Mouse (Mus musculus) heart, embryonic 10.5 days (tissue): ENCODE results near the gene Armc7. TPM values are rescaled to one million over a fixed set of nuclear protein-coding genes. Genes with fewer than 3 reads are reported as not detected.
A peak's percentile ranks its signal among the peaks of the same experiment; 100 is the strongest.

Source experiments
- DNase-seq: peaks from one replicate; pipeline ENCODE4 v3.0.0-alpha.2; 2017; ENCODE audit warnings: low spot score
- H3K27ac ChIP-seq: fragments of 300-500 bp; sonication (generic); 2 replicates; pipeline ENCODE4 v1.5.1; 2016; ENCODE audit warnings: mild to moderate bottlenecking
- H3K27me3 ChIP-seq: fragments of 300-500 bp; sonication (generic); 2 replicates; pipeline ENCODE4 v1.6.1; 2016; ENCODE audit warnings: mild to moderate bottlenecking; ENCODE audit not compliant: poor library complexity, insufficient read depth, severe bottlenecking
- H3K36me3 ChIP-seq: fragments of 300-500 bp; sonication (generic); 2 replicates; pipeline ENCODE4 v1.6.1; 2016; ENCODE audit warnings: mild to moderate bottlenecking, moderate library complexity
- H3K4me1 ChIP-seq: fragments of 300-500 bp; sonication (generic); 2 replicates; pipeline ENCODE4 v1.6.1; 2016; ENCODE audit warnings: mild to moderate bottlenecking
- H3K4me3 ChIP-seq: fragments of 300-500 bp; sonication (generic); 2 replicates; pipeline ENCODE4 v1.5.1; 2016; ENCODE audit warnings: mild to moderate bottlenecking, moderate library complexity
- H3K9me3 ChIP-seq: fragments of 300-500 bp; sonication (generic); 2 replicates; pipeline ENCODE4 v1.6.1; 2016; ENCODE audit warnings: mild to moderate bottlenecking, moderate library complexity
- WGBS: fragments of 180-500 bp; shearing (Covaris S2); methylation state at CpG from one replicate; pipeline ENCODE4 v1.1.7; 2016; 5-methylcytosine and 5-hydroxymethylcytosine counted together
- polyA plus RNA-seq: library from polyadenylated mRNA; unstranded; fragments of >200 nt; fragmentation: Nextera tagmentation; extraction: Ambion mirVana; gene quantifications from 2 replicates; pipeline ENCODE4 v1.2.1, GENCODE M21; 2016

The Armc7 gene
- polyA plus RNA-seq, 1 experiment from 2014 or later = 7.6 TPM

- DNase-seq = no peak
- peaks cover 77% of the 10 kb centered on the region for H3K4me1 ChIP-seq
- peak overlapping the region; percentile 77 for H3K27ac ChIP-seq
- peak overlapping the region; percentile 45 for H3K4me3 ChIP-seq
- WGBS = 32% methylated on average over 5 of the region's 5 CpGs
- H3K27me3 ChIP-seq = no peaks in the 10 kb centered on the region
- H3K36me3 ChIP-seq = peaks cover 10% of the 10 kb centered on the region; the same call in 1 of the 2 replicates
- no peaks in the 10 kb centered on the region for H3K9me3 ChIP-seq
Measured at GRCm38 (mm10) chr11:115510507-115510888, 35.0 kb downstream of the Armc7 start.

GRCm38 (mm10) chr11:115511121-115511520 lies 35.7 kb downstream of the Armc7 start:
- H3K4me3 ChIP-seq = peak overlapping the region; percentile 98
- 63% methylated on average over 2 of the region's 2 CpGs for WGBS
- H3K4me1 ChIP-seq = peaks cover 73% of the 10 kb centered on the region
- no peaks in the 10 kb centered on the region for H3K9me3 ChIP-seq
- peaks cover 10% of the 10 kb centered on the region; the same call in 1 of the 2 replicates for H3K36me3 ChIP-seq
- DNase-seq = no peak
- no peaks in the 10 kb centered on the region for H3K27me3 ChIP-seq
- no peak overlapping the region for H3K27ac ChIP-seq

GRCm38 (mm10) chr11:115512004-115512403 lies 36.5 kb downstream of the Armc7 start:
- 68% methylated on average over 3 of the region's 3 CpGs for WGBS

GRCm38 (mm10) chr11:115512407-115513183 lies 37.1 kb downstream of the Armc7 start:
- DNase-seq = no peak
- Histone ChIP-seq H3K36me3 (no peaks in the 10 kb centered on the region; the same call in 1 of the 2 replicates), H3K27ac (peak overlapping the region; percentile 95), H3K4me1 (peaks cover 59% of the 10 kb centered on the region), H3K27me3 (no peaks in the 10 kb centered on the region), H3K4me3 (peak overlapping the region; percentile 98), H3K9me3 (no peaks in the 10 kb centered on the region)
- 41% methylated on average over 8 of the region's 8 CpGs for WGBS

More at GRCm38 (mm10) chr11:115512004-115512403, 36.5 kb downstream of the Armc7 start:
- no peak for DNase-seq
- Histone ChIP-seq H3K4me1 (peaks cover 65% of the 10 kb centered on the region), H3K9me3 (no peaks in the 10 kb centered on the region), H3K36me3 (peaks cover 4% of the 10 kb centered on the region; the same call in 1 of the 2 replicates), H3K4me3 (peak overlapping the region; percentile 98), H3K27ac (peak overlapping the region; percentile 75; the same call in 1 of the 2 replicates), H3K27me3 (no peaks in the 10 kb centered on the region)

- peaks cover 49% of the 10 kb centered on the region for H3K4me1 ChIP-seq
- no peaks in the 10 kb centered on the region for H3K27me3 ChIP-seq
- DNase-seq = peak; percentile 90
- H3K9me3 ChIP-seq = no peaks in the 10 kb centered on the region
- under 1% methylated on average over 57 of the region's 57 CpGs for WGBS
- peak overlapping the region; percentile 95 for H3K27ac ChIP-seq
- H3K4me3 ChIP-seq = peak overlapping the region; percentile 98
- no peaks in the 10 kb centered on the region; the same call in 1 of the 2 replicates for H3K36me3 ChIP-seq
Measured at GRCm38 (mm10) chr11:115513271-115514237, 38.1 kb downstream of the Armc7 start.

- no peaks in the 10 kb centered on the region for H3K9me3 ChIP-seq
- 0% methylated on average over 24 of the region's 24 CpGs for WGBS
- no peaks in the 10 kb centered on the region; the same call in 1 of the 2 replicates for H3K36me3 ChIP-seq
- DNase-seq = peak; percentile 98
- H3K27me3 ChIP-seq = no peaks in the 10 kb centered on the region
- peaks cover 44% of the 10 kb centered on the region for H3K4me1 ChIP-seq
- H3K4me3 ChIP-seq = peak within 1 kb of the TSS; percentile 98
- H3K27ac ChIP-seq = peak within 1 kb of the TSS; percentile 95
Measured at GRCm38 (mm10) chr11:115514238-115514663, 38.8 kb downstream of the Armc7 start, which contains the start of gene Jpt1. Jpt1 (minus strand) TSS chr11:115514387.

- no peaks in the 10 kb centered on the region; the same call in 1 of the 2 replicates for H3K36me3 ChIP-seq
- no peaks in the 10 kb centered on the region for H3K27me3 ChIP-seq
- H3K4me1 ChIP-seq = peaks cover 40% of the 10 kb centered on the region
- H3K4me3 ChIP-seq = peak overlapping the region; percentile 5; the same call in 1 of the 2 replicates
- H3K27ac ChIP-seq = peak overlapping the region; percentile 42; the same call in 1 of the 2 replicates
- no peaks in the 10 kb centered on the region for H3K9me3 ChIP-seq
- DNase-seq = no peak
- WGBS = 70% methylated on average over 6 of the region's 6 CpGs
Measured at GRCm38 (mm10) chr11:115515021-115515420, 39.6 kb downstream of the Armc7 start.

GRCm38 (mm10) chr11:115516942-115517341 lies 41.5 kb downstream of the Armc7 start:
- H3K4me3 ChIP-seq = no peak overlapping the region

GRCm38 (mm10) chr11:115518693-115519092 lies 43.2 kb downstream of the Armc7 start:
- Histone ChIP-seq H3K36me3 (peaks cover 13% of the 10 kb centered on the region), H3K9me3 (no peaks in the 10 kb centered on the region), H3K27ac (no peak overlapping the region), H3K4me3 (no peak overlapping the region), H3K4me1 (peaks cover 8% of the 10 kb centered on the region), H3K27me3 (no peaks in the 10 kb centered on the region)
- WGBS = 50% methylated on average over 9 of the region's 9 CpGs
- DNase-seq = no peak

More at GRCm38 (mm10) chr11:115516942-115517341, 41.5 kb downstream of the Armc7 start:
- H3K4me1 ChIP-seq = peaks cover 25% of the 10 kb centered on the region
- WGBS = 83% methylated on average over 5 of the region's 5 CpGs
- no peaks in the 10 kb centered on the region for H3K9me3 ChIP-seq
- peaks cover under 1% of the 10 kb centered on the region for H3K36me3 ChIP-seq
- H3K27me3 ChIP-seq = no peaks in the 10 kb centered on the region
- DNase-seq = no peak
- no peak overlapping the region for H3K27ac ChIP-seq

- Histone ChIP-seq H3K36me3 (peaks cover 20% of the 10 kb centered on the region), H3K9me3 (no peaks in the 10 kb centered on the region), H3K4me1 (peaks cover 8% of the 10 kb centered on the region; the same call in 1 of the 2 replicates), H3K27ac (0 out of 2 replicates have a peak overlapping the region, but pooled peaks have one; percentile 29), H3K27me3 (no peaks in the 10 kb centered on the region), H3K4me3 (no peak overlapping the region)
- no peak for DNase-seq
- 81% methylated on average over 3 of the region's 3 CpGs for WGBS
Measured at GRCm38 (mm10) chr11:115519581-115519980, 44.1 kb downstream of the Armc7 start.

GRCm38 (mm10) chr11:115520218-115520617 lies 44.8 kb downstream of the Armc7 start:
- 86% methylated on average over 2 of the region's 2 CpGs for WGBS
- H3K36me3 ChIP-seq = peaks cover 27% of the 10 kb centered on the region
- H3K4me3 ChIP-seq = no peak overlapping the region
- H3K9me3 ChIP-seq = no peaks in the 10 kb centered on the region
- no peaks in the 10 kb centered on the region for H3K27me3 ChIP-seq
- H3K27ac ChIP-seq = no peak overlapping the region
- H3K4me1 ChIP-seq = peaks cover 4% of the 10 kb centered on the region; the same call in 1 of the 2 replicates
- no peak for DNase-seq

GRCm38 (mm10) chr11:115521080-115521479 lies 45.6 kb downstream of the Armc7 start:
- Histone ChIP-seq H3K36me3 (peaks cover 35% of the 10 kb centered on the region), H3K4me3 (no peak overlapping the region), H3K27ac (no peak overlapping the region), H3K9me3 (no peaks in the 10 kb centered on the region), H3K4me1 (peaks cover 4% of the 10 kb centered on the region; the same call in 1 of the 2 replicates), H3K27me3 (no peaks in the 10 kb centered on the region)
- 82% methylated on average over 4 of the region's 4 CpGs for WGBS
- peak; percentile 64 for DNase-seq
